Mouse (Mus musculus) hindbrain, embryonic 14.5 days (tissue): Measurements from ENCODE around the gene Aplp1. TPM values are rescaled to one million over a fixed set of nuclear protein-coding genes. Genes with fewer than 3 reads are reported as not detected.

Source experiments
- ATAC-seq: fragments of 200-750 bp; cut with Nextera tagmentation; 2 replicates; pipeline ENCODE4 v1.8.0; 2017; ENCODE audit warnings: moderate number of reproducible peaks, mild to moderate bottlenecking, moderate TSS enrichment, moderate library complexity; ENCODE audit not compliant: low FRiP score
- DNase-seq: peaks from one replicate; pipeline ENCODE4 v3.0.0-alpha.2; 2015; ENCODE audit warnings: low spot score
- H3K27ac ChIP-seq: fragments of 300-500 bp; sonication (generic); 2 replicates; pipeline ENCODE4 v1.5.1; 2014; ENCODE audit warnings: mild to moderate bottlenecking, moderate library complexity
- H3K27me3 ChIP-seq: fragments of 300-500 bp; sonication (generic); 2 replicates; pipeline ENCODE4 v1.6.1; 2014; ENCODE audit warnings: mild to moderate bottlenecking, low read length, mixed read lengths; ENCODE audit not compliant: control insufficient read depth, insufficient read depth
- H3K36me3 ChIP-seq: fragments of 300-500 bp; sonication (generic); replicated peaks from 2 replicates; pipeline ENCODE4 v1.6.1; 2014; ENCODE audit not compliant: control insufficient read depth, insufficient read depth
- H3K4me1 ChIP-seq: fragments of 300-500 bp; sonication (generic); replicated peaks from 2 replicates; pipeline ENCODE4 v1.6.1; 2014; ENCODE audit warnings: antibody characterized with exemption, low read length, mixed read lengths; ENCODE audit not compliant: control insufficient read depth, insufficient read depth
- H3K4me2 ChIP-seq: fragments of 300-500 bp; sonication (generic); replicated peaks from 2 replicates; pipeline ENCODE4 v1.6.1; 2014; ENCODE audit warnings: mild to moderate bottlenecking, moderate library complexity
- H3K4me3 ChIP-seq: fragments of 300-500 bp; sonication (generic); replicated peaks from 2 replicates; pipeline ENCODE4 v1.5.1; 2014; ENCODE audit warnings: mild to moderate bottlenecking, low read length
- H3K9ac ChIP-seq: fragments of 300-500 bp; sonication (generic); 2 replicates; pipeline ENCODE4 v1.6.1; 2014
- H3K9me3 ChIP-seq: fragments of 300-500 bp; sonication (generic); 2 replicates; pipeline ENCODE4 v1.6.1; 2016; ENCODE audit warnings: low read length; ENCODE audit not compliant: control insufficient read depth
- WGBS: fragments of 180-500 bp; shearing (Covaris S2); extraction: QIAGEN DNeasy Blood & Tissue Kit; methylation state at CpG from one replicate; pipeline ENCODE4 v1.1.7; 2014; 5-methylcytosine and 5-hydroxymethylcytosine counted together
- polyA plus RNA-seq: library from polyadenylated mRNA; unstranded; fragments of >200 nt; fragmentation: Nextera tagmentation; extraction: Ambion mirVana; gene quantifications from 2 replicates; pipeline ENCODE4 v1.2.1, GENCODE M21; 2014

Gene Aplp1
- polyA plus RNA-seq, 1 experiment from 2014 or later = 690 TPM

- Histone ChIP-seq H3K9ac (no peak overlapping the region), H3K4me3 (no peak overlapping the region), H3K4me2 (no peak overlapping the region), H3K27ac (no peak overlapping the region), H3K36me3 (no peaks in the 10 kb centered on the region), H3K9me3 (no peaks in the 10 kb centered on the region), H3K4me1 (no peaks in the 10 kb centered on the region), H3K27me3 (no peaks in the 10 kb centered on the region)
- 73% methylated on average over 4 of the region's 4 CpGs for WGBS
- no peak for DNase-seq
- ATAC-seq = no peak
These were observed 29.7 kb upstream of the Aplp1 start for GRCm38 (mm10) chr7:30474999-30475398.

- DNase-seq = no peak
- H3K27me3 ChIP-seq = peaks cover 12% of the 10 kb centered on the region
- no peak overlapping the region for H3K4me2 ChIP-seq
- H3K9me3 ChIP-seq = no peaks in the 10 kb centered on the region
- no peaks in the 10 kb centered on the region for H3K36me3 ChIP-seq
- H3K4me3 ChIP-seq = no peak overlapping the region
- 49% methylated on average over 5 of the region's 5 CpGs for WGBS
- no peaks in the 10 kb centered on the region for H3K4me1 ChIP-seq
- no peak overlapping the region for H3K27ac ChIP-seq
- no peak overlapping the region for H3K9ac ChIP-seq
- ATAC-seq = no peak
These were observed 27.1 kb upstream of the Aplp1 start for GRCm38 (mm10) chr7:30472411-30472810.

DNA sequence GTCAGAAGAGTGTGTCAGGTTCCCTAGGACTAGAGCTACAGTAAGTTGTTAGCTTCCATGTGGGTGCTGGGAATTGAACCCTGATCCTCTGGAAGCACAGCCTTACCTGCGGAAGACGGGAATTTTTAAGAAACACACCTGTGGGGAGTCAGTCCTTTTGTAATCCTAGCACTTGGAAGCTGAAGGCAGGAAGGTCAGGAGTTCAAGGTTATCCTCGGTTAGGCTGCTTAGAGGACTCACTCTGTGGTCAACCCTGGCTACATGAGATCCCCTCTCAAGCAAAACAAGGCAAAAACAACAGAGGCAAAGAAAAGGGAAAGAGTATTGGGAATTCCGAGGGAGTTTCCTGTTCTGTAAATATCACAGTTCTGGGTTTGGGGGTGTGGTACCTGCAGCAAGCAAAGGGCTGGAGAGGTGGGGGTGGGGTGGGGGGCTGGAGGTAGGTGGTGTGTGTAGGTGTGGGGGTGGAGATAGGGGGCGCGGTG lies 19.5 kb upstream of the Aplp1 start:
- ATAC-seq (no peak), DNase-seq (no peak)
- no peak overlapping the region for H3K4me2 ChIP-seq
- H3K9me3 ChIP-seq = no peaks in the 10 kb centered on the region
- 15% methylated on average over 6 of the region's 6 CpGs for WGBS
- peaks cover 83% of the 10 kb centered on the region for H3K27me3 ChIP-seq
- H3K36me3 ChIP-seq = no peaks in the 10 kb centered on the region
- H3K4me1 ChIP-seq = no peaks in the 10 kb centered on the region
- H3K27ac ChIP-seq = no peak overlapping the region
- no peak overlapping the region for H3K9ac ChIP-seq
- H3K4me3 ChIP-seq = no peak overlapping the region

DNA sequence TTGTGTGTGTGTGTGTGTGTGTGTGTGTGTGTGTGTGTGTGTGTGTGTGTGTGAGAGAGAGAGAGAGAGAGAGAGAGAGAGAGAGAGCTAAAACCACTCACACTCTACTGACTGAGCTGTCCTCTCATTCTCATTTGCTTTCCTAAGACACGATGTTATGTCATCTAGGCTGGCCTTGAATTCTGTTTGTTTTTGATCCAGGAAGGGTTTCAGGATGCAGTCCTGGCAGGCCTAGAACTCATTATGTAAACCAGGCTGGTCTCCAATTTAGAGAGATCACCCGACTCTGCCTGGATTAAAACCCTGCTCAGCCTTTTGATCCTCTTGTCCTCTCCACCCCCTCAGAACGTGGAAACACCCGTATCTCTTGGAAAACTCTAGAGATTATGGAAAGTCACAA lies 18.7 kb upstream of the Aplp1 start:
- DNase-seq (no peak), ATAC-seq (no peak)
- H3K4me1 ChIP-seq = no peaks in the 10 kb centered on the region
- H3K4me2 ChIP-seq = no peak overlapping the region
- H3K27me3 ChIP-seq = peaks cover 87% of the 10 kb centered on the region
- no peaks in the 10 kb centered on the region for H3K9me3 ChIP-seq
- H3K4me3 ChIP-seq = no peak overlapping the region
- no peaks in the 10 kb centered on the region for H3K36me3 ChIP-seq
- 24% methylated on average over 4 of the region's 4 CpGs for WGBS
- H3K9ac ChIP-seq = no peak overlapping the region
- H3K27ac ChIP-seq = no peak overlapping the region

DNA sequence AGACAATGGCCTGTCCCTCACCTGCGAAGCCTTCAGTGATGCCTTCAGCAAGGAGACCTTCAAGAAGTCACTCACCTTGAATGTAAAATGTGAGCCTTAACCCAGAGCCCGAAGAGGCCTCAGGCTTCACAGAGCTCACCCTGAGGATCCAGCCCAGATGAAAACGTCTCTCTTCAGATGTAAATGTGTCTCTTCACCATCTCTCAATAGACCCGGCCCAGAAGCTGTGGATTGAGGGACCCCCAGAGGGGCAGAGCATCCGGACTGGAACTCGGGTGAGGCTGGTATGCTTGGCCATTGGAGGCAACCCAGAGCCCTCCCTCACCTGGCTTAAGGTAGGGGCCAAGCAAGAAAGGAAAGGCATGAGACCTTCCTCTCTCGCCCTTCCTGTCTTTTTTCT lies 18.2 kb upstream of the Aplp1 start:
- Histone ChIP-seq H3K27me3 (peaks cover 86% of the 10 kb centered on the region), H3K4me3 (no peak overlapping the region), H3K4me2 (no peak overlapping the region), H3K4me1 (no peaks in the 10 kb centered on the region), H3K9me3 (no peaks in the 10 kb centered on the region), H3K27ac (no peak overlapping the region), H3K9ac (no peak overlapping the region), H3K36me3 (no peaks in the 10 kb centered on the region)
- DNase-seq (no peak), ATAC-seq (no peak)
- WGBS = 20% methylated on average over 7 of the region's 7 CpGs

- Histone ChIP-seq H3K27ac (no peak overlapping the region), H3K4me3 (no peak overlapping the region), H3K27me3 (peaks cover 79% of the 10 kb centered on the region), H3K36me3 (no peaks in the 10 kb centered on the region), H3K9ac (no peak overlapping the region), H3K4me2 (no peak overlapping the region), H3K4me1 (peaks cover 22% of the 10 kb centered on the region), H3K9me3 (no peaks in the 10 kb centered on the region)
- ATAC-seq (no peak), DNase-seq (no peak)
- 25% methylated on average over 6 of the region's 6 CpGs for WGBS
These were observed 14.1 kb upstream of the Aplp1 start for GRCm38 (mm10) chr7:30459484-30459883.

GRCm38 (mm10) chr7:30457629-30458330 lies 12.4 kb upstream of the Aplp1 start, which contains the start of the genes Kirrel2 and Nphs1:
Gene Kirrel2 (minus strand): TSS chr7:30457690.
Gene Nphs1 (plus strand): TSS chr7:30458315.
- H3K4me2 ChIP-seq = peak within 1 kb of the TSS; percentile 52
- peaks cover 22% of the 10 kb centered on the region for H3K4me1 ChIP-seq
- no peak within 1 kb of the TSS for H3K27ac ChIP-seq
- DNase-seq = peak; percentile 62
- H3K4me3 ChIP-seq = peak within 1 kb of the TSS; percentile 22
- H3K27me3 ChIP-seq = peaks cover 83% of the 10 kb centered on the region
- WGBS = under 1% methylated on average over 16 of the region's 16 CpGs
- no peaks in the 10 kb centered on the region for H3K36me3 ChIP-seq
- ATAC-seq = peak; percentile 84
- no peaks in the 10 kb centered on the region for H3K9me3 ChIP-seq
- peak within 1 kb of the TSS; percentile 41 for H3K9ac ChIP-seq

GRCm38 (mm10) chr7:30456911-30457628 lies 11.7 kb upstream of the Aplp1 start:
- WGBS = under 1% methylated on average over 30 of the region's 31 CpGs
- peaks cover 82% of the 10 kb centered on the region for H3K27me3 ChIP-seq
- no peaks in the 10 kb centered on the region for H3K36me3 ChIP-seq
- H3K4me1 ChIP-seq = peaks cover 22% of the 10 kb centered on the region
- peak; percentile 35; the same call in 1 of the 2 replicates for ATAC-seq
- no peaks in the 10 kb centered on the region for H3K9me3 ChIP-seq
- H3K27ac ChIP-seq = no peak overlapping the region
- H3K9ac ChIP-seq = peak overlapping the region; percentile 41
- H3K4me3 ChIP-seq = peak overlapping the region; percentile 22
- no peak for DNase-seq
- peak overlapping the region; percentile 52 for H3K4me2 ChIP-seq

DNA sequence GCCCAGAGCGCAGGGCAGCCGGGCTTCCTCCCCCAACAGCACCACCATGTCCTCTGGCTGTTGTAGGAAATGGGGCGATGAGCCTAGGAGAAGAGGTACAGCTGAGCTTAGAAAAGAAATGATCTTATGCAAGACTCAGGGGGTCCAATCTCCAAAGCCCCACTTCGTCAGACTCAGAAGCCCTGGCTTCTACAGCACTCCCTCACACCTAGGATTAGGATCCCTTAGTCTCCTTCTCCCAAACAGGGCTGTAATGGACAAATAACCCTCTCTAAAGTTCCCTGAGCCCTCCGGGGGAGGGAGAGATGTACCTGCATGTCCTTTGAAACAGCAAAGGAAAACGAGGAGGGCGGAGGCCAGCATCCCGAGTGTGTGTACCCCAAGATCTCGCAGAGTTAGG lies 11.2 kb upstream of the Aplp1 start:
- Histone ChIP-seq H3K9ac (0 out of 2 replicates have a peak overlapping the region, but pooled peaks have one; percentile 4), H3K27me3 (peaks cover 76% of the 10 kb centered on the region), H3K27ac (no peak overlapping the region), H3K9me3 (no peaks in the 10 kb centered on the region), H3K36me3 (no peaks in the 10 kb centered on the region), H3K4me3 (peak overlapping the region; percentile 22), H3K4me2 (peak overlapping the region; percentile 52), H3K4me1 (peaks cover 22% of the 10 kb centered on the region)
- WGBS = 1% methylated on average over 9 of the region's 9 CpGs
- no peak for ATAC-seq
- no peak for DNase-seq
